8 mouse cellular contexts compared by ENCODE assay signal in the genomic region with DNA sequence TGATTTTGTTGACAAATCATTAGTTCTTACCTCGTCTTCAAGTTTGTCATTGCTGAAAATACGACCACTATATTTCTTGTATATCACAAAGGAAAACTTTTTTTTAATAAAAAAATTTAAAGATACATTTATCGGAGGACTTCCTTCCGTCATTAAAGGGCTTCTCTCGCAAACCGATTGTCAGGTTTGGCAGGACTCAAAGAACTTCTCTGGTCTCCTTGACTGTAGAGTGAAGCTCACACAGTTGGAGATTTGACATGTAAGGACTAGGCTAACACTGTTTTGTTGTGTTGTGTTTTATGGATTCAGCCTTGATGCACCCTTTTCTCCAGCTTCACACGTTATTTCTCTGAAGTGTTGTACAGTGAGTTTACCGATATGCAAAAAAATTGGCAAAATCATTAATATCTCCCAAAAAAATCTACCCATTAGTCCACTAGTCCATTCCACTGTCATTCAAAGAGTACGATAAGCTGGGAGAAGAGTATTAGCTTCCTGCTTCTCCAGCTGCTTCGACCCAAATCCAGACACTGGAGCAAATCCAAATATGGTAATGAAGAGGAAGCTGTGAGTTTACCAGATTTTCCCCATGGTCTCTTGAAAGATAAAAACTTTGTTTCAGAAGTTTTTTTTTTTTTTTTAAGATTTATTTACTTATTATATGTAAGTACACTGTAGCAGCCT. TPM values are rescaled to one million over a fixed set of nuclear protein-coding genes. Genes with fewer than 3 reads are reported as not detected.
DNase-seq lines count a peak whose midpoint lies in the region; ATAC-seq and TF ChIP-seq lines count a peak whose summit lies in the region.

TSS of gene Appl1 (minus strand) at position 127 of the 684 bp plus-strand sequence.

- H3K4me1 ChIP-seq in kidney, postnatal 0 days (replicated peaks; ENCODE audit: insufficient read depth, low read length): 0 out of 2 replicates have a peak, but pooled peaks cover 3% of the 10 kb centered on the region
- peaks cover 14% of the 10 kb centered on the region for H3K4me1 ChIP-seq in forebrain, postnatal 0 days (ENCODE audit: insufficient read depth)
- H3K4me1 ChIP-seq in hindbrain, embryonic 13.5 days (replicated peaks): peaks cover 23% of the 10 kb centered on the region
- peaks cover 25% of the 10 kb centered on the region for H3K4me1 ChIP-seq in liver, embryonic 15.5 days (replicated peaks)
- H3K4me1 ChIP-seq in stomach, embryonic 16.5 days (ENCODE audit: control insufficient read depth, insufficient read depth, low read length): peaks cover 4% of the 10 kb centered on the region; the same call in 1 of the 2 replicates

- no peak for TF ChIP-seq CTCF in kidney, postnatal 0 days (IDR thresholded peaks at IDR 0.05; ENCODE audit: low read depth)
- TF ChIP-seq CTCF in Patski (IDR thresholded peaks at IDR 0.05): no peak
- no peak for TF ChIP-seq CTCF in forebrain, postnatal 0 days (IDR thresholded peaks at IDR 0.05; ENCODE audit: low read depth)

- no peak for ATAC-seq in kidney, postnatal 0 days (replicated peaks; ENCODE audit: low FRiP score, low read depth)
- no peak for ATAC-seq in Patski
- no peak for ATAC-seq in forebrain, postnatal 0 days
- no peak for ATAC-seq in hindbrain, embryonic 13.5 days (ENCODE audit: low FRiP score)
- no peak for ATAC-seq in liver, embryonic 15.5 days (ENCODE audit: insufficient read depth)
- ATAC-seq in stomach, embryonic 16.5 days (ENCODE audit: insufficient read depth, low FRiP score): no peak

- H3K27me3 ChIP-seq in kidney, postnatal 0 days (ENCODE audit: insufficient read depth, low read length): no peaks in the 10 kb centered on the region
- H3K27me3 ChIP-seq in Patski: no peaks in the 10 kb centered on the region
- no peaks in the 10 kb centered on the region for H3K27me3 ChIP-seq in forebrain, postnatal 0 days (ENCODE audit: insufficient read depth, low read length)
- 0 out of 2 replicates have a peak, but pooled peaks cover 3% of the 10 kb centered on the region for H3K27me3 ChIP-seq in hindbrain, embryonic 13.5 days
- peaks cover 12% of the 10 kb centered on the region; the same call in 1 of the 2 replicates for H3K27me3 ChIP-seq in liver, embryonic 15.5 days
- no peaks in the 10 kb centered on the region for H3K27me3 ChIP-seq in stomach, embryonic 16.5 days (ENCODE audit: control insufficient read depth, insufficient read depth, low read length)

- H3K9me3 ChIP-seq in kidney, postnatal 0 days (replicated peaks; ENCODE audit: low read length): no peaks in the 10 kb centered on the region
- no peaks in the 10 kb centered on the region for H3K9me3 ChIP-seq in forebrain, postnatal 0 days (ENCODE audit: low read length)
- no peaks in the 10 kb centered on the region for H3K9me3 ChIP-seq in hindbrain, embryonic 13.5 days
- no peaks in the 10 kb centered on the region for H3K9me3 ChIP-seq in liver, embryonic 15.5 days (replicated peaks)
- no peaks in the 10 kb centered on the region for H3K9me3 ChIP-seq in stomach, embryonic 16.5 days (replicated peaks; ENCODE audit: control insufficient read depth, low read length)

- POLR2A ChIA-PET in Patski (lab: Charles Lee): no interaction called here

- peak within 1 kb of the TSS; percentile 93 for H3K4me3 ChIP-seq in kidney, postnatal 0 days (replicated peaks; ENCODE audit: low read depth, low read length)
- peak within 1 kb of the TSS; percentile 99 for H3K4me3 ChIP-seq in forebrain, postnatal 0 days (ENCODE audit: low read depth, low read length)
- H3K4me3 ChIP-seq in hindbrain, embryonic 13.5 days: peak within 1 kb of the TSS; percentile 88
- H3K4me3 ChIP-seq in liver, embryonic 15.5 days (replicated peaks): peak within 1 kb of the TSS; percentile 82
- peak within 1 kb of the TSS; percentile 90 for H3K4me3 ChIP-seq in stomach, embryonic 16.5 days (replicated peaks; ENCODE audit: low read length)

- in situ Hi-C loops in Patski (cut with MboI; ENCODE audit: low pct_unique_long_range_greater_than_20kb): no loop called here

- H3K27ac ChIP-seq in kidney, postnatal 0 days: peak within 1 kb of the TSS; percentile 94
- H3K27ac ChIP-seq in forebrain, postnatal 0 days (ENCODE audit: low read depth, low read length): peak within 1 kb of the TSS; percentile 91
- peak within 1 kb of the TSS; percentile 96 for H3K27ac ChIP-seq in hindbrain, embryonic 13.5 days
- peak within 1 kb of the TSS; percentile 68 for H3K27ac ChIP-seq in liver, embryonic 15.5 days (replicated peaks)
- peak within 1 kb of the TSS; percentile 88 for H3K27ac ChIP-seq in stomach, embryonic 16.5 days (ENCODE audit: low read length)

- WGBS in kidney, postnatal 0 days: 39% methylated on average over 10 of the region's 10 CpGs
- 34% methylated on average over 10 of the region's 10 CpGs for WGBS in forebrain, postnatal 0 days
- 45% methylated on average over 10 of the region's 10 CpGs for WGBS in hindbrain, embryonic 13.5 days
- 27% methylated on average over 10 of the region's 10 CpGs for WGBS in liver, embryonic 15.5 days (ENCODE audit: insufficient replicate concordance)
- WGBS in stomach, embryonic 16.5 days: 37% methylated on average over 10 of the region's 10 CpGs

- CTCF ChIA-PET in Patski (lab: Charles Lee): interaction anchor here (1.1 to 1.2 kb wide), 2 partner anchors 15 to 41 kb away, joined by 3 read pairs; no protein-coding TSS in a partner anchor

- peak within 1 kb of the TSS; percentile 61 for H3K4me2 ChIP-seq in kidney, postnatal 0 days (ENCODE audit: low read length)
- peak within 1 kb of the TSS; percentile 64 for H3K4me2 ChIP-seq in forebrain, postnatal 0 days (ENCODE audit: low read depth)
- H3K4me2 ChIP-seq in hindbrain, embryonic 13.5 days: peak within 1 kb of the TSS; percentile 67
- H3K4me2 ChIP-seq in liver, embryonic 15.5 days: peak within 1 kb of the TSS; percentile 99
- H3K4me2 ChIP-seq in stomach, embryonic 16.5 days (ENCODE audit: low read depth, low read length): peak within 1 kb of the TSS; percentile 68

- peak; percentile 24 for DNase-seq in kidney, postnatal 0 days (ENCODE audit: low spot score)
- DNase-seq in kidney, adult 9 months: no peak
- DNase-seq in Patski (ENCODE audit: low read depth, low spot score): no peak
- DNase-seq in forebrain, postnatal 0 days: no peak
- DNase-seq in cerebellum, adult 18-20 months: no peak

- H3K36me3 ChIP-seq in kidney, postnatal 0 days (ENCODE audit: insufficient read depth, low read length): no peaks in the 10 kb centered on the region
- no peaks in the 10 kb centered on the region for H3K36me3 ChIP-seq in forebrain, postnatal 0 days (ENCODE audit: insufficient read depth)
- no peaks in the 10 kb centered on the region for H3K36me3 ChIP-seq in hindbrain, embryonic 13.5 days
- H3K36me3 ChIP-seq in liver, embryonic 15.5 days (replicated peaks): no peaks in the 10 kb centered on the region
- H3K36me3 ChIP-seq in stomach, embryonic 16.5 days (ENCODE audit: control insufficient read depth, insufficient read depth, low read length): no peaks in the 10 kb centered on the region

- H3K9ac ChIP-seq in kidney, postnatal 0 days (ENCODE audit: low read depth, low read length): peak within 1 kb of the TSS; percentile 97
- peak within 1 kb of the TSS; percentile 97 for H3K9ac ChIP-seq in forebrain, postnatal 0 days
- peak within 1 kb of the TSS; percentile 94 for H3K9ac ChIP-seq in hindbrain, embryonic 13.5 days
- peak within 1 kb of the TSS; percentile 80 for H3K9ac ChIP-seq in liver, embryonic 15.5 days
- H3K9ac ChIP-seq in stomach, embryonic 16.5 days (ENCODE audit: low read length): peak within 1 kb of the TSS; percentile 96

RNA-seq across cellular contexts. Expression of gene Appl1, which starts in this region (rescaled TPM):
- polyA plus RNA-seq in kidney, postnatal 0 days (2015; fragmentation: Nextera tagmentation; extraction: Ambion mirVana): 36.6 and 38.8 TPM in 2 replicates
- polyA plus RNA-seq in Patski (2021): 18.3 TPM
- 74.8 and 81.2 TPM in 2 replicates for total RNA-seq in forebrain, postnatal 0 days (2014; rRNA removed)
- polyA plus RNA-seq in forebrain, postnatal 0 days (2015; fragmentation: Nextera tagmentation; extraction: Ambion mirVana): 52.7 and 63.9 TPM in 2 replicates
- polyA plus RNA-seq in hindbrain, embryonic 13.5 days (2015; fragmentation: Nextera tagmentation; extraction: Ambion mirVana): 69.3 and 69.8 TPM in 2 replicates
- polyA plus RNA-seq in liver, embryonic 15.5 days (2015; fragmentation: Nextera tagmentation; extraction: Ambion mirVana): 5.9 and 8.3 TPM in 2 replicates
- polyA plus RNA-seq in stomach, embryonic 16.5 days (2015; fragmentation: Nextera tagmentation; extraction: Ambion mirVana): 33.3 and 36.5 TPM in 2 replicates
